Mouse (Mus musculus): ENCODE data around the gene Sh3bp2.
"Not testable (repeated sequence)": the region's sequence is repeated elsewhere in the genome, so short reads cannot be mapped to it uniquely, and the experiment has no call there.

The Sh3bp2 gene

GRCm38 (mm10) chr5:34572568-34572967 lies 46.9 kb downstream of the Sh3bp2 start:
- not testable (repeated sequence) for DNase-seq (ENCODE audit: low read depth)

DNA sequence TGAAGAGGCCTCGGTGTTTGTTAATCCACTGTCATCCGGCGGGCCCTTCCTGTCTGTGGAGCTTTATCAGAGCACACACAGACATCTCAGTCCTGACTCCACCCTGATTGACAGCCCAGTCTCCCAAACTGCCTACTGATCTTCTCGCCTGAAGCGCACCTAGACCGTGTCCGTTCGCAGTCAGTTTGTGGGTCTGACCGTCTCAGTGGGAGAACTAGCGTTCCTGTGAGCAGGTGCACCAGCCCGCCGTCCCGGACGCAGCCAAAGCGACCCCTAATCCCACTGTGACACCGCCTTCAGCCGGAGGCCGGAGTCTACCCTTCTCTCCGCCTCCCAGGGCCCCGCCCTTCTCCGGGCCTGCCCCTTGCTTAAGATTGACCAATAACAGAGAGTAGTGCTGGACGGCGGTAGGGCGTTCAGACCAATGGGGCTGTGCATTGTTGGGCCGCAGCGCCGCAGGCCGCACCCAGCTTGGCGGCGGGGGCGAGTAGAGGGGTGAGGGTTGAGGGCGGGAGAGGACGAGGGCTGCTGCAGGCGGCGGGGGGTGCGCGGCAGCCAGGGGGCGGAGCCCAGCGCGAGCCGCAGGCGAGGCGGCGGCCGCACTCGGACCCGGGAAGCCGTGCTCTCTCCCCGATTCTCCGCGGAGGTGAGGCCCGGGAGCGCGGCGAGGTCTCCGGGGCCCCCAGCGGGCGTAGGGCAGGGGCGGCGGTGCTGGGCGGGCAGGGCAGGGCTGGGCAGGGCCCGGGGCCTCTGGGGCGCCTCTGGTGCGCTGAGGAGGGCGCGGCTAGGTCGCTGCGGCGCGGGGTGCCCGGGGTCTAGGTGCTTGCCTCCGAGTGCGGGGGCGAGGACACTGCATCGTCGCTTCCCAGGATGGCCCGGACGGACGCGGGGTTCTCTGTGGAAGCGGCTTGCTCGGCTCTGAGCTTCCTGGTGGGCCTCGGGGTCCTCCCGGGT lies 47.9 kb downstream of the Sh3bp2 start, which contains the start of gene Add1:
TSS of gene Add1 (plus strand) at position 397 of the 954 bp plus-strand sequence.
- peak; percentile 93 for DNase-seq (ENCODE audit: low read depth)

GRCm38 (mm10) chr5:34574721-34575120 lies 49.1 kb downstream of the Sh3bp2 start:
- DNase-seq (ENCODE audit: low read depth), result no peak

- DNase-seq (ENCODE audit: low read depth), result no peak
Observed at GRCm38 (mm10) chr5:34576286-34576685, 50.6 kb downstream of the Sh3bp2 start.

- no peak for DNase-seq (ENCODE audit: low read depth)
Observed at GRCm38 (mm10) chr5:34578038-34578655, 52.5 kb downstream of the Sh3bp2 start.

- no peak for DNase-seq (ENCODE audit: low read depth)
Observed at GRCm38 (mm10) chr5:34579377-34579776, 53.7 kb downstream of the Sh3bp2 start.

GRCm38 (mm10) chr5:34581671-34582313 lies 56.2 kb downstream of the Sh3bp2 start:
- not testable (repeated sequence) for DNase-seq (ENCODE audit: low read depth)

DNA sequence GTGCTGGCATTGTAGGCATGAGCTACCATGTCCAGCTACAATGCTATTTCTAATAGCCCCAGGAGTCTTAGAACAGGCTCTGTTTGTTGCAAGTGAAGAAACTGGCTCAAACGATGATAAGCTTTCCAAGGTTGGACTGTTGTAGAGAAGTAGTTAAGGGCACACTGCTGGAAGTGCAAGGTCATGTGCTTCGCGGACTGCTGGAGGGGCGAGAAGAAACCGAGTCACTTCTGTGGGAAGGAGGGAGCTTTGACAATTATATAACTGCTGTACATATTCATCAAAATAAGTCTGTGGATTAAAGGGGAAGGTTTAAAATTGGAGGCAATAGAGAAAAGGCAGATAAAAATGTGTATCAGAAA lies 56.7 kb downstream of the Sh3bp2 start:
- no peak for DNase-seq (ENCODE audit: low read depth)

DNA sequence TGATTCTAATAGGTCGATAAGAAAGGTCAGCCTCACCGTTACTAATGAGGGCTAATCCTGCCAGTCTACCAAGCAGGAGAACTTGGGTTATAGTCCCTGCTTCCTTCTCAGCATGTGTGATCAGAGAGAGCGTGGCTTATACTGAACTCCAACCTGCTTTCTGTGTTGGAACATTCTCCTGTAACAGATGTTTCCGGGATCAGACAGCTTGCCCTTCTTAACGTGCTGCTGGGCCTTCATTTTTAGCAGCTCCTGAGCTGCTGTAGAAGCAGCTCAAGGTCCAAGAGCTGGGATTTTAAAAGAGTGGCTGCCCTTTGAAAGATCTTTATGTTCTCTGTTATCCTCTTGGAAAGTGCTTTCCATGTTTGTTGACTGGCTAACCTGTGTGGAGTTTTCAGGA lies 59.6 kb downstream of the Sh3bp2 start:
- no peak for DNase-seq (ENCODE audit: low read depth)

DNA sequence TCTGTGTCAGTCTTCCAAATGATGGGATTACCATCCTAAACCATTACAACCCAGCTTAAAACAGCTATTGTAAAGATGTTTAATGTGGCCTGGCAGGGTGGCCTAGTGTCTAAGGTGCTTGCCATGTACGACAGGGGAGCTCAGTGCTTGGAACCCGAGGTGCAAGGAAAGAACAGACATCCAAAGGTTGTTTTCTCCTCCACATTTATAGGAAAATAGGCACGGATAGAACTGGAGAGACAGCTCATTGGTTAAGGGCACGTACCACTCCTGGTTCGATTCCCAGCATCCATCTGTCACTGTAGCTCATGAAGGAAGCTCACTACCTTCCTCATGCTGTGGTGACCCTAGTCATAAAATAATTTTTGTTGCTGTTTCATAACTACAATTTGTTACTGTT lies 62.2 kb downstream of the Sh3bp2 start:
- DNase-seq (ENCODE audit: low read depth), result no peak

GRCm38 (mm10) chr5:34590059-34590458 lies 64.4 kb downstream of the Sh3bp2 start:
- no peak for DNase-seq (ENCODE audit: low read depth)

DNA sequence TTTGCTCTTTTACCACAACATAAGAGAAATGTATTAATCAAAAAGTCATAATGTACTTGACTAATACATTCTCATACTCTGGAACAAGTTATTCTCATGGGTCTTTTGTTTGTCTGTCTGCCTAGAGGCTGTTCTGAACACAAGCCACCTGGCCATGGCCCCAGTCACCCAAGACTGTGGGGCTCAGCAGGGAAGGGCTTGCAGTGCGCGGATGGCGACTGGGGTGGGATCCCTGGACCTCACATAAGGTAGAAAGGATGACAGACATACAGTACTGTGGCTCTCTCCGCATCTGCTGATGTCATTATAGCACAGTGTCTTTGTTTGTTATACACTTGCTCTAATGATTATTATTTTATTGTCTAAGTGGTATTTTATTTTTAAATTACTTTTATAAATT lies 65.1 kb downstream of the Sh3bp2 start:
- no peak for DNase-seq (ENCODE audit: low read depth)

- no peak for DNase-seq (ENCODE audit: low read depth)
Observed at GRCm38 (mm10) chr5:34591388-34592004, 65.9 kb downstream of the Sh3bp2 start.

GRCm38 (mm10) chr5:34592224-34592623 lies 66.6 kb downstream of the Sh3bp2 start:
- not testable (repeated sequence) for DNase-seq (ENCODE audit: low read depth)

GRCm38 (mm10) chr5:34592666-34593065 lies 67.0 kb downstream of the Sh3bp2 start:
- DNase-seq (ENCODE audit: low read depth), result no peak

- DNase-seq (ENCODE audit: low read depth), result no peak
Observed at GRCm38 (mm10) chr5:34593202-34593727, 67.6 kb downstream of the Sh3bp2 start.

GRCm38 (mm10) chr5:34604576-34604975 lies 78.9 kb downstream of the Sh3bp2 start:
- DNase-seq (ENCODE audit: low read depth), result no peak

- no peak for DNase-seq (ENCODE audit: low read depth)
Observed at GRCm38 (mm10) chr5:34607100-34607880, 81.7 kb downstream of the Sh3bp2 start.

GRCm38 (mm10) chr5:34608226-34608625 lies 82.6 kb downstream of the Sh3bp2 start:
- no peak for DNase-seq (ENCODE audit: low read depth)

GRCm38 (mm10) chr5:34609966-34610365 lies 84.3 kb downstream of the Sh3bp2 start:
- no peak for DNase-seq (ENCODE audit: low read depth)
